Mouse (Mus musculus): Measurements from ENCODE around the gene Nav2.

- TF ChIP-seq ZKSCAN1 (IDR thresholded peaks at IDR 0.05; ENCODE audit: borderline replicate concordance, low read depth, low read length), result no peak
- no peak for TF ChIP-seq MXI1 (IDR thresholded peaks at IDR 0.05; ENCODE audit: low read depth, low read length)
- TF ChIP-seq HCFC1 (IDR thresholded peaks at IDR 0.05; ENCODE audit: low read depth, low read length), result no peak
- no peak for TF ChIP-seq CTCF (conservative IDR thresholded peaks at IDR 0.05 in 1 of 2, IDR thresholded peaks at IDR 0.05 in 1 of 2; ENCODE audit: low read depth in 2 of 2, low read length in 2 of 2)
- TF ChIP-seq UBTF (IDR thresholded peaks at IDR 0.05; ENCODE audit: low read depth, low read length), result no peak
- no peak for TF ChIP-seq USF2 (conservative IDR thresholded peaks at IDR 0.05; ENCODE audit: low read depth, low read length)
- TF ChIP-seq E2F4 (IDR thresholded peaks at IDR 0.05; ENCODE audit: insufficient replicate concordance, low read depth, low read length), result no peak
- TF ChIP-seq POLR2A (IDR thresholded peaks at IDR 0.05; ENCODE audit: low read depth, low read length), result no peak
- no peak for TF ChIP-seq TBP (conservative IDR thresholded peaks at IDR 0.05; ENCODE audit: low read depth, low read length)
- TF ChIP-seq GABPA (IDR thresholded peaks at IDR 0.05; ENCODE audit: insufficient replicate concordance, low read depth, low read length), result no peak
- no peak for TF ChIP-seq MAX (IDR thresholded peaks at IDR 0.05; ENCODE audit: low read length)
- TF ChIP-seq POLR2AphosphoS2 (IDR thresholded peaks at IDR 0.05; ENCODE audit: low read depth, low read length), result no peak
- no peak for TF ChIP-seq EP300 (IDR thresholded peaks at IDR 0.05; ENCODE audit: low read length)
- no peak for TF ChIP-seq MAFK (IDR thresholded peaks at IDR 0.05; ENCODE audit: insufficient replicate concordance, low read length)
These were observed 443.2 kb downstream of the Nav2 start for GRCm38 (mm10) chr7:49351596-49352258.
